Mouse (Mus musculus) lung, postnatal 0 days (tissue): Measurements from ENCODE around the gene Fbxo3. TPM values are rescaled to one million over a fixed set of nuclear protein-coding genes. Genes with fewer than 3 reads are reported as not detected.
"Not testable (repeated sequence)": the region's sequence is repeated elsewhere in the genome, so short reads cannot be mapped to it uniquely, and the experiment has no call there.

Experiments
- ATAC-seq: fragments of 200-750 bp; cut with Nextera tagmentation; 2 replicates; pipeline ENCODE4 v1.8.0; 2017; ENCODE audit warnings: moderate library complexity
- DNase-seq: peaks from one replicate; pipeline ENCODE4 v3.0.0-alpha.2; 2016; ENCODE audit warnings: low spot score
- H3K27ac ChIP-seq: fragments of 300-500 bp; sonication (generic); 2 replicates; pipeline ENCODE4 v1.5.1; 2014; ENCODE audit warnings: antibody characterized with exemption, mild to moderate bottlenecking, low read length, mixed read lengths
- H3K27me3 ChIP-seq: fragments of 300-500 bp; sonication (generic); replicated peaks from 2 replicates; pipeline ENCODE4 v1.6.1; 2014; ENCODE audit warnings: low read length, mixed read lengths; ENCODE audit not compliant: insufficient read depth
- H3K36me3 ChIP-seq: fragments of 300-500 bp; sonication (generic); 2 replicates; pipeline ENCODE4 v1.6.1; 2014; ENCODE audit warnings: low read length, mixed read lengths; ENCODE audit not compliant: insufficient read depth
- H3K4me1 ChIP-seq: fragments of 300-500 bp; sonication (generic); 2 replicates; pipeline ENCODE4 v1.6.1; 2014; ENCODE audit warnings: antibody characterized with exemption, low read depth, low read length, mixed read lengths; ENCODE audit not compliant: insufficient read depth
- H3K4me2 ChIP-seq: fragments of 300-500 bp; sonication (generic); replicated peaks from 2 replicates; pipeline ENCODE4 v1.6.1; 2014; ENCODE audit warnings: low read depth, mild to moderate bottlenecking, low read length, moderate library complexity, mixed read lengths
- H3K4me3 ChIP-seq: fragments of 300-500 bp; sonication (generic); 2 replicates; pipeline ENCODE4 v1.5.1; 2014; ENCODE audit warnings: low read depth, low read length
- H3K9ac ChIP-seq: fragments of 300-500 bp; sonication (generic); replicated peaks from 2 replicates; pipeline ENCODE4 v1.6.1; 2014; ENCODE audit warnings: low read depth, mild to moderate bottlenecking
- H3K9me3 ChIP-seq: fragments of 300-500 bp; sonication (generic); 2 replicates; pipeline ENCODE4 v1.6.1; 2016; ENCODE audit warnings: low read length, mixed read lengths
- CTCF ChIP-seq: IDR thresholded peaks from 2 replicates; pipeline ENCODE4 v1.5.1; 2016; ENCODE audit warnings: antibody characterized with exemption, mild to moderate bottlenecking
- EP300 ChIP-seq: IDR thresholded peaks from 2 replicates; pipeline ENCODE4 v1.6.1; 2016; ENCODE audit warnings: antibody characterized with exemption, mild to moderate bottlenecking, control low read depth
- WGBS: fragments of 180-500 bp; shearing (Covaris S2); extraction: QIAGEN DNeasy Blood & Tissue Kit; methylation state at CpG from one replicate; pipeline ENCODE4 v1.1.7; 2014; 5-methylcytosine and 5-hydroxymethylcytosine counted together
- polyA plus RNA-seq: library from polyadenylated mRNA; unstranded; fragments of >200 nt; fragmentation: Nextera tagmentation; extraction: Ambion mirVana; gene quantifications from 2 replicates; pipeline ENCODE4 v1.2.1, GENCODE M21; 2015

Gene Fbxo3
- polyA plus RNA-seq, 1 experiment from 2014 or later = 38.3 TPM

GRCm38 (mm10) chr2:104062665-104063064, 35.1 kb downstream of the Fbxo3 start:
- H3K36me3 ChIP-seq = peaks cover 22% of the 10 kb centered on the region; the same call in 1 of the 2 replicates
- H3K27me3 ChIP-seq = no peaks in the 10 kb centered on the region
- no peak overlapping the region for H3K27ac ChIP-seq
- no peak overlapping the region for H3K9ac ChIP-seq
- ATAC-seq (no peak), DNase-seq (no peak)
- H3K4me3 ChIP-seq = no peak overlapping the region
- H3K4me1 ChIP-seq = no peaks in the 10 kb centered on the region
- no peaks in the 10 kb centered on the region for H3K9me3 ChIP-seq
- TF ChIP-seq CTCF = no peak
- no peak for TF ChIP-seq EP300
- H3K4me2 ChIP-seq = no peak overlapping the region

DNA sequence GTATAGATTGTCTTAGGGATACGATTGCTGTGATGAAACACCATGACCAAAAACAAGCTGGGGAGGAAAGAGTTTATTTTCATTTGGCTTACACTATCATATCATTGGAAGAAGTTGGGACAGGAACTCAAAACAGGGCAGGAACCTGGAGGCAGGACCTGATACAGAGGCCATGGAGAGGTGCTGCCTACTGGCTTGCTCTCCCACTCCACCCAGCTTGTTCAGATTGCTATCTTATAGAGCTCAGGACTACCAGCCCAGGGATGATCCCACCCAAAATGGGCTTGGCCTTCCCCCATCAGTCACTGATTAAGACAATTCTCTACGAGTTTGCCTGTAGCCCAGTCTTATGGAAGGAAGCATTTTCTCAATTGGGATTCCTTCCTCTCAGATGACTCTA, 36.6 kb downstream of the Fbxo3 start:
- ATAC-seq (no peak), DNase-seq (no peak)
- Histone ChIP-seq H3K27ac (no peak overlapping the region), H3K9ac (no peak overlapping the region), H3K36me3 (peaks cover 18% of the 10 kb centered on the region; the same call in 1 of the 2 replicates), H3K9me3 (no peaks in the 10 kb centered on the region), H3K4me1 (no peaks in the 10 kb centered on the region), H3K27me3 (no peaks in the 10 kb centered on the region), H3K4me2 (no peak overlapping the region), H3K4me3 (no peak overlapping the region)
- TF ChIP-seq EP300 (no peak), CTCF (no peak)
- WGBS = 75% methylated on average over 2 of the region's 2 CpGs

GRCm38 (mm10) chr2:104065526-104065925, 38.0 kb downstream of the Fbxo3 start, which contains the start of gene Gm10912:
TSS of gene Gm10912 (plus strand) at chr2:104065826.
- not testable (repeated sequence) for H3K27me3 ChIP-seq, H3K9me3 ChIP-seq, H3K4me1 ChIP-seq, H3K4me3 ChIP-seq, DNase-seq, H3K36me3 ChIP-seq, ATAC-seq, H3K9ac ChIP-seq, H3K4me2 ChIP-seq, H3K27ac ChIP-seq
- 88% methylated on average over 5 of the region's 6 CpGs for WGBS

GRCm38 (mm10) chr2:104068450-104068849, 40.9 kb downstream of the Fbxo3 start, which contains the start of gene Gm10799:
TSS of gene Gm10799 (minus strand) at chr2:104068550.
- not testable (repeated sequence) for H3K9me3 ChIP-seq, ATAC-seq, H3K9ac ChIP-seq, H3K4me1 ChIP-seq, H3K4me3 ChIP-seq, H3K27me3 ChIP-seq, H3K27ac ChIP-seq, H3K4me2 ChIP-seq, H3K36me3 ChIP-seq, DNase-seq
- WGBS = 49% methylated on average over 7 of the region's 7 CpGs

DNA sequence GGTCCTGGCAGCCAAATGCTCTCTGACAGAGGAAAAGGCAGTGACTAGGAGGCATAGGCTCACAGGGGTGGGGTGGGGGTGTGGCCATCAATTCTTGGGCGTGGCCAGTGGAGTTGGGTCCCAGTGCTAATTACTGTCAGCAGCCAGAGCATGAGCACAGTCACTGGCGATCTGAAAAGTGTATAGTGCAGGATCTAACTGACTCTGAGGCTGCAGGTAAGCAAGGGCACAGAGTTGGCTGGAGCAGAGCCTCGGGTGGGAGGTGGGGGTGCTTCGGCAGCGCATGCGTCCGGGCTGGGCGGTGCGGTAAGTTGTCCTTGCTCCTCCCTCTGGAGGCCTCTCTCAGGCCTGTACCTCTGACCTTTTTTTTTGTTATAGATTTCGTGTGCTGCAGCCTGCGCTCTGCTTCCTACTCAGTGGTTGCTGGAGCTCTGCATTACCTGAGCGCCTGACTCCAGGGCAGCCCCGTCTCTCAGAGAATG, 42.2 kb downstream of the Fbxo3 start, which contains the start of gene Cd59b:
TSS of gene Cd59b (plus strand) at position 146 of the 482 bp plus-strand sequence.
- peak; percentile 91 for ATAC-seq
- Histone ChIP-seq H3K4me1 (no peaks in the 10 kb centered on the region), H3K4me2 (peak within 1 kb of the TSS; percentile 48), H3K9me3 (no peaks in the 10 kb centered on the region), H3K4me3 (peak within 1 kb of the TSS; percentile 27), H3K27ac (no peak within 1 kb of the TSS), H3K9ac (no peak within 1 kb of the TSS), H3K27me3 (no peaks in the 10 kb centered on the region), H3K36me3 (no peaks in the 10 kb centered on the region)
- 9% methylated on average over 13 of the region's 13 CpGs for WGBS
- DNase-seq = peak; percentile 65
- no peak for TF ChIP-seq CTCF
- TF ChIP-seq EP300 = no peak

DNA sequence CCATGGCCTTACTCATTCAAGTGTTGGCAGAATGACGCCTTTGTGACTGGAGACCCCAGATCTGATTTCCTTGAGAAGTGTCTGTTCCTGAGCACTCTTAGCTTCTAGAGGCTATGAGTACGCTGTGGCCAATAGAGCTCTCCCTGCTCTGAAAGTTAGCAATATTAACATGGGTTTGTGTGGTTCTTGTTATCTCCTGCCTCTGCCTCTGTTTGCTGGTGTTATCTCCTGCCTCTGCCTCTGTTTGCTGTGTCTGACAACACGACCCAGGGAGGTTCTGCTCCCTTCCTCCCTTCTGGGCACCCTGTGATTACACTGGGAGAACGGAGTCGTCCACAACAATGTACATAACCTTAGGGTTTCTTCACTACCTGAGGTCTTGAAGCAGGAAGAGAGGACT, 50.8 kb downstream of the Fbxo3 start:
- not testable (repeated sequence) for H3K4me3 ChIP-seq, H3K4me1 ChIP-seq, H3K9ac ChIP-seq, H3K27ac ChIP-seq, H3K36me3 ChIP-seq, H3K9me3 ChIP-seq, ATAC-seq, DNase-seq, H3K4me2 ChIP-seq, H3K27me3 ChIP-seq
- 42% methylated on average over 4 of the region's 5 CpGs for WGBS

- H3K4me2 ChIP-seq, H3K4me3 ChIP-seq, ATAC-seq, H3K9me3 ChIP-seq, H3K4me1 ChIP-seq, H3K9ac ChIP-seq, H3K27ac ChIP-seq, H3K27me3 ChIP-seq, H3K36me3 ChIP-seq, DNase-seq: not testable (repeated sequence)
- no CpG with 5 or more reads among the region's 1 CpGs for WGBS
These were observed 54.0 kb downstream of the Fbxo3 start for GRCm38 (mm10) chr2:104081436-104082050.
